Mouse (Mus musculus): ENCODE results near the gene Txlna.

The Txlna gene

DNA sequence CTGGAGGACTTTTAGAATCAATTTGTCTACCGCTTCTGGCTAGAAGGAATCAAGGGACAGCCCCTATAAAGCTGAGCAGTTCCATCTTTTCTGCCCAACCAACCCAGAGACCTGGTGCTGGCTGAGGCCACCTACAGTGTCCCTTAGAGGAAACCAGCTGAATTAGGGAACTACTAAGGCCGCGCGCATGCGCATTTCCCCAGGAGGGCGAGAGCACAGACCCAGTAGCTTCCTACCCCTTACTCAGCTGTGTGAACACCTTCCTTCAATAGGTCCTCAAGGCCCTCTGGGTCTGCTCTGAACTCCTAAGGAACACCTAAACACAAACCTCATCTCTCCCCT lies 15.9 kb downstream of the Txlna start:
- in situ Hi-C loops (cut with MboI): no loop called here

DNA sequence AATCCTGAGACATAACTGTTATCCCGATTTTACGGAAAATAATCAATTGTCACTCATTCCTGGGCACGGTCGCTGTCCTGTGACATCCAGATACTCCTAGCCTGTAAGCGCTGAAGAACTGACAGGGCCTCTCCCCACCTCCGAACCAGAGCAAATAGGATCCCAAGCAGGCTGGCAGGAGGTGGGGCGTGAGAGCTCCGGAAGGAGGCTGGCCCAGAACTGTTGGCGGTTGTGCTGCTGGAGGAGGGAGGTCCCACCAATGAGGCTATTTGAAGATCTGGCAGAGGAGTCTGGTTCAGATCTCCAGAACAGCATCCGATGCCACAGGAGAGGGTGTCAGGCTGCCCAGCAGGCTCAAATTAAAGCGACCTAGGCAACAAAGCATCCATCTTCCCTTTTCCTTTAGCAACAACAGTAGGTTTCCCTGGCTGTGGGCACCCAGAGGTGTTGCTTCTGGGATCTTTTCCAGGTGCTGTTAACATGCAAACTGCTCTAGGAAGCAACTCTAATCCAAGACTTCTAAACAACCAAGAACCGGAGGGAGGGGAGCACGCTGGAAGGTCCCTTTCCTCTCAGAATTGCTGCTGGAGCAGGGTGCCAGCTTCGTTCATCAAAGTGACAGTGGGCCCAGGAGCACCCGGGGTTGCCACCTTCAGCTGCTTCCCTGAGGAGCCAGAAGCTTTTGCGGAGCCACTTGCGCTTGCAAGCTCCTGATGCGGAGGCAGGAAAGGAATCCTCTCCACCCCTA lies 16.4 kb downstream of the Txlna start:
- in situ Hi-C loops (cut with MboI): no loop called here

DNA sequence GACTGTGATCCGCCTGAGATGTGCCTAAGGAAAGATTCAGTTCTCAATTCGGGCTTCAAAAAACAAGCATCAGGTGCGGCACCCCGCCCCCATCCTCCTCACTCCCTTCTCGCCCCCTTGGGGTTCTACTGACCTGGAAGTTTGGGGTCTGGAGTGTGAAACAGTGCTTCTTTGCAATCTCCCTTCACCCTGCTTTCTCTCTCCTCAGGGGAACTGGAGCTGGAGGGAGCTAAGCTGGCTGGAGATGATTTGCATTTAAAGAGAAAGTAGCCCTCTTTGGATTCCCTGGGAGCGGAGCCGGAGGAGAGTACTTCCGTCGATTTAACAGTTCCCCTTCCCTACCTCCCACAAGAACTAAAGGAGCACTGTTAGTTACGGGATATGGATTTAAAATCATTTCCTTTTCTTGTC lies 17.2 kb downstream of the Txlna start, which contains the start of gene Ccdc28b:
Ccdc28b (minus strand) TSS at position 267 of the 411 bp plus-strand sequence.
- in situ Hi-C loops (cut with MboI): no loop called here

DNA sequence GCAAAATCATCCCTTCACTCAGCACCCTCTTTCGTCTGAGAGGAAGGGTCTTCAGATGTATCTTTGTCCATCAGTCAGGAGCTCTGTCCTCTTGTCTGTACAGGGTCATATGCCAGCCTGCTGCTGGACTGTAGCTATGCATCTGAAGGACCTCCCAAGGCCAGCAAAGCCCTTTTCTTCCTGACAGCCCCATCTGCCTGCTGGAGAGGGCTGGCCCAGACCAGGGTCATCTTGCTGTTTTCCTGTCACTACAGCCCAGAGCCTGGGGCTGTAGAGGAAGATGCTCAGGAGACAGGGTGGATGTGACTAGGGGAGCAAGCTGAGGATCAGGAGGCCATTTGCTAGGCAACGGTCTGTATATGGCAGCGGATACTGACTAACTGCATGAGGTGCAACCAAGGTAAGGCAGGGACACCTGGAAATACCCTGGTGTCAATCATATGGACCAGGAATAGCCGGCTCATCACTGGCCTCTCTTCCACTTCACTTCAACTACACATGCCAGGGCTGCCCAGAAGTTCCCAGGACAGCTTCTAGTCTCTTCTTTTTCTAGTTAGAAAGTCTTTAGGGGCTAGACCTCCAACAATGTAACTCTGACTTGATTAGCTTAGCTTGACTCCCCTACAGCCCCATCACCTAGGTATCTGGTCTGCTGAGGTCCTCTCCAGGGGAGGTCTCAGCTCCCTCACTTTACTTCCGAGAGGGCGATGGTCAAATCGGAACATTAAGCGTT lies 17.9 kb downstream of the Txlna start:
- in situ Hi-C loops (cut with MboI): no loop called here

DNA sequence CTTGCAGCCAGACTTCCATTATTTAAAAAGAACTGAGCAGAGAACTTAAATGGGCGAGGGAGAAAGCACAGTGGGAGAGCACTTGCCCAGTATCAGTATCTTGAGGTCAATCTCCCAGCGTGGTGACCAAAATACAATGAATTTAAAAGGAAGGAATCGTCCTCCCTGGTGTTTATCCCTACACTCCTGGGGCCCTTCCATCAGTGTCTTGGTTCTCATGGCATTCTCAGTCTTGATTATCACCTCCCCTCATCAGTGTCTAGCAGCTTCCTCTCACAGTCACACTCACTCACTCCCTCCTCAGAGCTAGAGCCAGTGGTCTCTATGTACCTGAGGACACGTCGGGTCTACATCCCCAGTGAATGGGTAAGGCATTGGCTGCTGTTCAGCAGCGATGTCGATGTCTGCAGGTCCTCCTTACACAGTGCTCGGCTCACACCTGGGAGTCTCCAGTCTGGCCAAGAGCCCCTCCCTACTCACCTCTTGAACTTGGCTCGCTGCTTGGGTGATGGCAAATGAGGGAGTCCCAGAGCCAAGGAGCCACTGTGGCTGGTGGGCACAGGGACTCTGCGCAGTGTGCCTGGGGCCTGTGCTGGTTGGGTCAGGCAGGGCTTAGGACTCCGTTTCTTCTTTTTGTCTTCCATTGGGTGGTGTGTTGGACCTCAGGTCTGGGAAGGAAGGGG lies 18.6 kb downstream of the Txlna start:
- in situ Hi-C loops (cut with MboI): no loop called here

DNA sequence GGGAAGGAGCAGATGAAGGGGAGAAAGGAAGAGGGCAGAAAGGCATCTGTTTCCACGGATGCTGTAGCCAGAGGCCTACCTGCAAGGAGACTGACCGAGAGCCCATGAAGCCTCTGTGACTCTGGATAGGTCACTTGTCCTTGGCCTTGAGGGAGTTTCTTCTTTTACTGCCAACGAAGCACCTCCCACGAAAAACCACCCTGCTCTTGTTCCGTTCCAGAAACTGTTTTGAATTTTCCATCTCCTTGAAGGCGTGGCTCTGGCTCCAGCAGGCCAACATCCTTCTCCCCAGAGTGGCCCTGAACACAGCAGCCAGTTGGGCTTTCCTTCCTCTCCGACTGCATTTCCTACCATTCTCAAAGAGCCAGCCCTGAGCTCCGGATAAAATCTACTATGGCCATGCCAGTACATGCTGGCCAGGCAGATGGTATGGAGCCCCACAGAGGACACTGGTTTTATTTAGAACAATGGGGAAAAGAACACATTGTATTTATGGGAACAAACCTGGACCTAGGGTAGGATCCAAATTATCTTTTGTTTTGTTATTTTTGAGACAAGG lies 19.5 kb downstream of the Txlna start:
- in situ Hi-C loops (cut with MboI): no loop called here

DNA sequence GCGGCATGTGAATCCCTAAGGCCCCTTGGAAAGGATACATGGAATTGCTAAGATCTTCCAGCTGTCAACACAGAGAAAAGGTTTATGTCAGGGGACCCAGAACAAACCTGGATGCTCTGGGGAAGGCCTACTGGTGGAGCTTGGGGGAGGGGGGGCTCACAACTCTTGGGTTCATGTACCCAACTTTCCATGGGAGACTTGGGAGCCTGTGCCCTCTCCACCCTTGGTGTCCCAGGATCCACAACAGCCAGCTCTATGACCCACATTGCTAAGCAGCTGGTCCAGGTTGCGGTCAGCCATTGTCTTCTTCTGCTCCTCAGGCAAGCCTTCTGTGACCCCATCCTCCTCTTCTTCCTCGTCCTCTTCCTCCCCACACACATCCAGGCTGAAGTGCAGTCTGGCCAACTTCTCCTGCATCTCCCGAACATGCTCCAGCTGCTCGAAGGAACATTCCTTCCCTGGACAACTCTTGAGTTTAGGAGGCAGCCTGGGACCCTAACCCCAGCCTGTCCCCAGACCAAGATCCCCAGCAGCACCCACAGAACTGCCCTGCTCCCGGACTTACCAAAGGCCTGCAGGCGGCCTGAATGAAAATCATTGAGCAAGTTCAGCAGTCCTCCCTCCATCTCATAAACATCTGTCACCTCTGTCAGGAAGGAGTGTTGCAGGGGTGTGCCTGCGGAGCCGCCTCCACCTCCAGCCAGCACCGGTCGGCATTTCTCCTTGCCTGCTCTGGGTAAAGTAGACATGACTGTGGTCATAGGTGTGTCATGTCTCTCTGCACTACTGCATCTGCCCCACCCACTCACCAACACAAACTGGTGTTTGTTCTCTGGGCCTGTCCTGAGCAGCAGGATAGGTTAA lies 20.2 kb downstream of the Txlna start:
- in situ Hi-C loops (cut with MboI): no loop called here

DNA sequence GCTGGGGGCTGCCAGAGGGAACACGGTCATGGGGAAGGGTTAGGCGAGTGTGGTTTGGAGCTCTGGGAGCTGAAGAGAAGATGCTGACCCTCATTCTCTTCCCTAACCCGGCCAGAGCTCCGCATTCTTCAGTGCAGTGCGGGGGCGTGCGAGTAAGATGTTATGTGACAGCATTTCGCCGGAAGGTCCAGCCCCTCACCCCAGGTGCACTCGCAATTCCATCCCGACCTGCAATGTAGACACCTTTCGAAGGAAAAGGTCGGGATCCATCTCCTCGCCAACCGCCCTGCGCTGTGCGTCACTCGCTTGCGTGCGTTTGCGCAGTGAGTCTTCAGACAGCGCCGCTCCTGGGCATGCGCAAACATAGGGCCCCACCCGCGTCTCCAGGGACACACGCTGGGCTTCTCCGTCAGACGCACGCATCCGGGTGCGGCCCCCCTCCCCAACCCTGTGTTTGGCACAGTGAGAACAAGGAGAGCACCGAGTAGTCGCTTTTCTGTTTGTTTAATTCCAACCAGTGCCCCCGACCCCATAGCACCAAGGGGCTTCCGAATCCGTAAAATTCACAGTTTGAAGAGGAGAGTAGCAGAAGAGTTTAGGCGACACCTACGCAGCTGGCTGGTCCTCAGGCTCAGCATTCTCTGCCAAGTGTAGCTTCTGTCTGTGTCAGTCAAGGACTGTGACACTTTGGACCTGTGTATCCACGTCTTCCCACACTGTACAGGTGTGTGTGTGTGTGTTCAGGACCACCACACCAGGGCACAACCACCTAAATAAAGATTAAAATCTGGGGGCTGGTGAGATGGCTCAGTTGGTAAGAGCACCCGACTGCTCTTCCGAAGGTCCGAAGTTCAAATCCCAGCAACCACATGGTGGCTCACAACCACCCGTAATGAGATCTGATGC lies 21.8 kb downstream of the Txlna start, which contains the start of gene Iqcc:
Iqcc (minus strand) TSS at position 314 of the 906 bp plus-strand sequence.
- in situ Hi-C loops (cut with MboI): no loop called here

DNA sequence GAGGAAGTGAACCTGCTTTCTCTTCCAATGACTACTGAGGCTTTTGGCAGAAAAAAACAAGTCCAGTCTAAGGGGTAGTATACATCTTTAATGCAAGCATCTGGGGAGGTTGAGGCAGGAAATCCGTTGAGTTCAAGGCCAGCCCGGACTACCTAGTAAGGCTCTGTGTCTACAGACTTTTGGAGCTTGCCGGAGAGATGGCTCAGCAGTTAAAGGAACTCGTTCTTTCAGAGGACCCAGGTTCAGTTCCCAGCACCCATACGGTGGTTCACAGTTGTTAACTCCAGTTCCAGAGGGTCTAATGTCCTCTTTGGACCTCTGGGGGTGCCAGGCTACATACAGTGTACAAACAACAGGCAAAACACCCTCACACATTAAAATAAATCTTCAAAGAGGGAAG lies 22.8 kb downstream of the Txlna start:
- in situ Hi-C loops (cut with MboI): no loop called here

DNA sequence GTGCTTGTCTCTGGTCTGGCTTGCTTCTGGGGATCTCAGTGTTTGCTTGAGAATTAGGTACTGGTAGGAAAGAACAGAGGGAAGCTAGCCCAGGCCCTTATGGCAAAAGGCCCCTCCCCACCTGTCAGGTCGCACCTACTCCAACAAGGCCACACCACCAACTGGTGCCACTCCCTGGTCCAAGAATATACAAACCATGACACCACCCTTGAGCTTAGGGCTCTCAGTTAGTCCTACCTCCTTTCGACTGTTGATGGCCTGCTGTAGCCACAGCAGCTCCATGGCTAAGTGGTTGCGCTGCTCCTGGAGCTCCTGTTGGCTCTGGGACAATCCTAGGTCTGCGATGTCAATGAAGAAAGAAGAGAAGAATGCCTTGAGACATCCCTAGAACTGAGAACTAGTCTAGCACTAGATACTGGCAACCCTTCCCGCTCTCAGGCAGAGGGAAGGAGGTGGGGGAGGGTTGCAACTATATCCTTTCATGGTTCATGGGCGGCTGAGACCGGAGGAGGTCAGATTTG lies 23.7 kb downstream of the Txlna start:
- in situ Hi-C loops (cut with MboI): no loop called here

DNA sequence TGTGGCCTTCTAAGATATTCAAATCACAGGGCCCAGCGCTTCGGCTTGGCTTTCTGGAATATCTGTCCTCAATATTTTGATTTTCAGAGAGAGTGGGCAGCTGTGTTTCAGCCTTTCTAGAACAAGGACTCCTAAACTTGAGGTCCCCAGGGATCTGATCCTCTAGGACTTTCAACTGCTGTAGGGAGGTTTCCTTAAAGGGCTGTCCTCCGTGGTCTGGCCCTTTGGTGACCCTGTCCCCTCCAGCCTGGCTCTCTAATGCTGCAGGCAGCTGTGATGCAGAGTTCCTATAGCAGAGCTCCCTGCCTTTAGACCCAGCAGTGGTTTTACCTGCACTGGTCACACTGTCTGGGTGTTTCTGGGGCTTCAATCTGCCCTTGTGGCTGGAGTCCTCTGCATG lies 24.2 kb downstream of the Txlna start:
- in situ Hi-C loops (cut with MboI): no loop called here

DNA sequence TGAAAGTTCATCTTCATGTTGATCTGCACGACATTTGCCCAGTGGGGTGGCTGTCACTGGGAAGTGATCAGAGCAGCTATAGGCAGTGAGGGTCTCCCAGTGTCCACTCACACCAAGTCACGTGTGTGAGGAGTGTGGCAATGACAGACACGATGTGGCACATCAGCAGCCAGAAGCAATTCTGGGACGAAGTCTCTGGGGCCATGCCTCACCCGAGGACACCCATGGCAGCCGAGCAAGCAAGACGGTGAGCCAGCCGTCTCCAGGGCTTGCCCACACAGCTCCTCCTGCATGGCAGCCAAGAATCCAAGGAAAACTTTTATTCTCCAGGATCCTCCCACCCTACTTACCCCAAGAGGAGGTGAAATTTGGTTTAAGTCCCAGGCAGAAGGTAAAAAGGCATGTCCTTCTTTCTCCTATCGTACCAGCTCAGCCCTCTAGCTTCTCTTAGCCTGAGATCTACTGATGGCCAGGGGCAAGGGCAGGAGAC lies 25.0 kb downstream of the Txlna start:
- in situ Hi-C loops (cut with MboI): no loop called here

DNA sequence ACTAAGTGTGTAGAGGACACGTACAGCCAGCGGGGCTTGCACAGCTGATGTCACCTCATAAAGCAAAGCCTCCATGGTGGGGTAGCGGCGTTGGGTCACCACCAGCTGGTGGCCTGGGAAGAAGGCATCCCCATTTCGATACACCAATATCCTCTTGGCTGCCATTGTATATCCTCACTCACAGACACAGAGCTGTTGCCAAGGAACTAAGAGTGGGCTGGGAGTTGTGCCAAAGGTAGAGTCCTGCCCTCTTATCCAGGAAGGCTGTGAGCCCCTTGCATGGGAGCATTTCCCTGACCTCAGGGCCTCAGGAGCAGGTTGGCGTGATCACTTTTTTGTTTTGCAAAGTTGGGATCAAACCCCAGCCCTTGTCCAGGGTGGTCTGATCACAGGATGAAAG lies 26.8 kb downstream of the Txlna start, which contains the start of gene Dcdc2b:
Dcdc2b (minus strand) TSS at position 165 of the 400 bp plus-strand sequence.
- in situ Hi-C loops (cut with MboI): no loop called here

DNA sequence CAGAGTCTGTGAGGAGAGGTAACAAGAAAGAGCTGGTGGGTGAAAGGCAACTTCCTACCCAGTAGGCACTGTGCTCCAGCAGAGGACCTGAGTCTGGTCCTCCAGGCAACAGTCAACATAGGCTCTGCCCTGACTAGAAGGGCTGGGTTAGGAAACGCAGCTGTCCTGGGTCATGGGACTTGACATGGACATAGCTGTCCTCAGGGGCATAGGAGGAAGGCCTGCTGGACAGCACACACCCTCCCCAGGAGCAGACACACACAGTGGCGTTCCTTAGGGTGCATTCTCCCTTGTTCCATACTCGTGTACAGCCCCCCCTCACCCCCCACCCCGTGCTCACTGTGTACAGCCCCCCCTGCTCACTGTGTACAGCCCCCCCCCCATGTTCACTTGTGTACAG lies 30.4 kb downstream of the Txlna start:
- in situ Hi-C loops (cut with MboI): no loop called here

DNA sequence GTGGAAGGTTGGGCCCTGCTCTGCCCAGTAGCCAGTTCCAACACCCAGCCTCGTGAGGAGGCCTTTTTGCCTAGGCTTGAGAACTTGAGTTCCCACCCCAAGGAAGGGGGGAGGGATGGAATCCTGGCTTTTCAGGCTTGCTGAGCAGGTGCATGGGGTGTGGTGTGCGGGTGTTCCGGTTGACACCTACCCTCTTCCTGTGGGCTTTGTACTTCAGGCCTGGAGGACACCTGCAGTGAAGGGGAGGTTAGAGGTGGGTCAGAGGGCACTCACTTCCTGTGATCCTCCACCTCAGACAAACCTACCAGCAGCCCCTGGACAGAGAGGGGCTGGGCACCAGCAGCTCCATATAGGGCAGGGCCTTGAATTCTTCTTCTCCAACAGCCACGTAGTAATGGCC lies 30.8 kb downstream of the Txlna start:
- in situ Hi-C loops (cut with MboI): no loop called here

DNA sequence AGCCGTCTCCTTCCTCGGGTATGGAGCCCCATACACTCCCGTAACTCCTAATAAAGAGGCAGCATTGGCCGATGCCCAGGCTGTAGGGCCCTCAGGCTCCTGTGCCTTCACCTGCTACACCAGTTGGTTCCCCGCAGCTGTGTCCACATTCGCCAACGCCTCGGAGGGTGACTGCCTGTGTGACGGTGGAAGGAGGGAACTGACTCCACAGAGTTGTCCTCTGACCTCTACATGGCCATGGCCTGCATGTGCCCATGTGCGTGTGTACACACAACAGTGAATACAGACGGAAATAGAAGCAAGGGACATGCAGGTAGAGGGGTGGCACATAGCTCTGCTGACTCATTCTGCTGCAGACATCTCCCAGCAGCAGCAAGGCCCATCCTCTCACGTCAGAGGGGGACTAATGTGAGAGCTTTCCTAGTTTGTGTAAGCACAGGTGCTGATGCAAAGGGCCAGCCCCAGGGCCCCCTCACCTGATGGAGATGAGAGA lies 31.7 kb downstream of the Txlna start:
- in situ Hi-C loops (cut with MboI): loop anchor here (10.0 kb wide), 1 partner anchor 64 kb away; the partner anchor contains the start of gene Hdac1

DNA sequence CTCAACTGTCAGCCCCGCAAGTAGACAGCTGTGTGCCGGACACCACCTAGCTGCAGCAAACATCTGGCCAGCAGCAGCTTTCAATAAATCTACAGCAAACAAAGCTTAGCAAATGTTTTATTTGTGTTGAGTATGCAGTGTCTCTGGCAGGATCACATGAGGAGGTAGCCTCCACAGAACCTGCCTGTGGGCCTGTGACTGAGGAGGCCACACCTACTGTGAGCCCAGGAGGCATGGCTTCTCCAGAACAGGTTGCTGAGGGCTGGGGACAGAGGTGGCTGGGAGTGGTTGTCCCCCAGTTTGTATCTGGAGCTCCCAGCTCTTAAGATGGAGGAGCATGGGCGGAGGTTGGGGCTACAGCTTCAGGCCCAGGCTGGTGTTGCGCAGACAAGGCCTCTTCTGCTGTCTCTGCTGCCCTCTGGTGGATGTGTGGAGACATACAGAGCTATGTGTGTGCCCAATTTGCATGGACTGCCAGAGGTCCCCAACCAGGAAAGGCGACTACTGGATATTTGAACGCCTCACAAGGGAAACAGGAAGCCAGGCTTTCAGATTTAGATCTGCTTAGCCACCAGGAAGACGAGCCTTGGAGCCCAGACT lies 32.3 kb downstream of the Txlna start:
- in situ Hi-C loops (cut with MboI): loop anchor here (10.0 kb wide), 1 partner anchor 64 kb away; the partner anchor contains the start of gene Hdac1

DNA sequence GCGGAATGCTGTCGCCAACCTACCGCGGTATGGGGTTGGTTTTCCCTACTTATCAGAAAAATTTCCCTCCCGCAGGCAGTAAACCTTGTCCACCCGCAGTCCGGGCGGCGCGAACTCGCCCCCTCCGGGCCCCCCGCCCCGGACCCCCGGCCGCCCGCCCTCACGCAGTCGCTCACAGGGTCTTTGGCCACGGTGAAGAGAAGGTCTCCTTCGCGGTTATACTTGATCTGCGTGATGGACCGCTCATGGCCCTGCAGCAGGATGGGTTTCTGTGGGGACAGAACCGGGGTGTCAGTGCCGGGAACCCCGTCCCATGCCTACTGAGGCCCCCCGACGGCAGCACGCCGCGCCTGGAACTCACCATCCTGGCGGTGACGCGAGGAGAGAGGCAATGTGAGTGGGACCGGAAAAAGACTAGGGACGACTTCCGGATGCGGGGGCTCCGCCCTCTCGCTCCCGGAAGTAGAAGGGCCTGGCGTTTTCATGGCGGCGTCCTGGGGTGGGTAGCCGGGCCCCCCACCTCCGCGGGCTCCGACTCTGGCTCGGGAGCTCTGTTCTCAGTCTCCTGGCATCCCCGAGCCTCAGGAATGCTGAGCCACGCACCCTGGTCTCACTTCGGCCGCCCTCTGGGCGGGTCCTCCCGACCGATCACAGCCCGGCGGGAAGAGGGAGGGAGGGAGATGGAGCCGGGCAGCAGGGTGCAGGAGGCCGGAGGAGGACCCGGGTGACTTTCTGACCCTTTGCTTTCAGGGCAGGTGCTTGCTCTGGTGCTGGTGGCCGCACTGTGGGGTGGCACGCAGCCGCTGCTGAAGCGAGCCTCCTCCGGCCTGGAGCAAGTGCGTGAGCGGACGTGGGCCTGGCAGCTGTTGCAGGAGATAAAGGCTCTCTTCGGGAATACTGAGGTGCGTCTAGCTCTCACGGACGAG lies 40.4 kb downstream of the Txlna start, which contains the start of the genes Eif3i and Tmem234:
Eif3i (minus strand) TSS at position 416 of the 926 bp plus-strand sequence.
Tmem234 (plus strand) TSS at position 436 of the 926 bp plus-strand sequence.
- in situ Hi-C loops (cut with MboI): loop anchor here (10.0 kb wide), 1 partner anchor 56 kb away; the partner anchor contains the start of gene Hdac1

All from mature B cell (primary cell).